Mouse (Mus musculus): ENCODE measurements around the gene Clcnkb.
A peak's percentile ranks its signal among the peaks of the same experiment; 100 is the strongest.

The Clcnkb gene

DNA sequence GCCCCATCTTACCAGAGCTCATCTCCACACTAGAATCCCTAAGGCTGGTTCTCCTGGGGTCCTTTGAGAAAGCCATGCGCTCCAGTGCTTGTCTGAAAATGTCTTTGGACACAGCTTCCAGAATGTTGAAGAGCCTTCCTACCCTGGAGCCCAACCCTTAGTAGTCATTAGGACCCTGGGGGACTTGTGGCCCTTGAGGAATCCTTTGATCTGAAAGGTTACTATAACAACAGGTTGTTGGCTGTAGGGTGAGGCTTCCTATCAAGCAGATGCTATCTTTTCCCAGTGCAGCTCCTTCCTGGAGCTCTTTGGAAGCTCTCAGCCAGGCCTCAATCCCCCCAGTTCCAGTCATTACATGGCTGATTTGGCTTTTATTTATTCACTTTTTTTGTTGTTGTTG lies 20.2 kb upstream of the Clcnkb start, which contains the start of gene Srarp:
Srarp (minus strand) TSS at position 132 of the 400 bp plus-strand sequence.
- no peak for DNase-seq (ENCODE audit: extremely low read depth, low read depth)

- no peak for DNase-seq (ENCODE audit: extremely low read depth, low read depth)
These were observed 17.4 kb upstream of the Clcnkb start for GRCm38 (mm10) chr4:141433191-141433590.

GRCm38 (mm10) chr4:141432666-141433065 lies 16.9 kb upstream of the Clcnkb start:
- no peak for DNase-seq (ENCODE audit: extremely low read depth, low read depth)

- peak; percentile 45 for DNase-seq (ENCODE audit: extremely low read depth, low read depth)
These were observed 15.2 kb upstream of the Clcnkb start for GRCm38 (mm10) chr4:141430997-141431396.

GRCm38 (mm10) chr4:141429847-141430246 lies 14.0 kb upstream of the Clcnkb start:
- no peak for DNase-seq (ENCODE audit: extremely low read depth, low read depth)

- DNase-seq (ENCODE audit: extremely low read depth, low read depth): no peak
These were observed 13.6 kb upstream of the Clcnkb start for GRCm38 (mm10) chr4:141429381-141429780.

DNA sequence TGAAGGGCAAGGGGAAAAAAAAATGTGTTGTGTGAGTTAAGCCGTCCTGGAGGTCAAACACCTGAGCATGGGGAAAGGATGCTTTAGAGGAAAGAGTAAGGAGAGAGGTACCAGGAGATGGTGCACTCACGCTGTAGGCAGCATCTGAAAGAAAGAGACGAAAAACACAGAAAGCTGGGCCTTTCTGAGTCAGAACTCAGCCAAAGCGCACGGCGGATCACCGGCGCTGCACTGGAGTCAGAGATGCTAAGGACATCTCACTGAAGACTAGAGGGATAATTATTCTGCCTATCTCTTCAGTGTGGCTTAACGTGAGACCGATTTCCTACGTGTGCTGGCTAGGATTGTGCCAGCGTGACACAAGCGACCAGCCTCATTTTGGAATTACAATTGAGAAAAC lies 12.1 kb upstream of the Clcnkb start:
- no peak for DNase-seq (ENCODE audit: extremely low read depth, low read depth)

DNA sequence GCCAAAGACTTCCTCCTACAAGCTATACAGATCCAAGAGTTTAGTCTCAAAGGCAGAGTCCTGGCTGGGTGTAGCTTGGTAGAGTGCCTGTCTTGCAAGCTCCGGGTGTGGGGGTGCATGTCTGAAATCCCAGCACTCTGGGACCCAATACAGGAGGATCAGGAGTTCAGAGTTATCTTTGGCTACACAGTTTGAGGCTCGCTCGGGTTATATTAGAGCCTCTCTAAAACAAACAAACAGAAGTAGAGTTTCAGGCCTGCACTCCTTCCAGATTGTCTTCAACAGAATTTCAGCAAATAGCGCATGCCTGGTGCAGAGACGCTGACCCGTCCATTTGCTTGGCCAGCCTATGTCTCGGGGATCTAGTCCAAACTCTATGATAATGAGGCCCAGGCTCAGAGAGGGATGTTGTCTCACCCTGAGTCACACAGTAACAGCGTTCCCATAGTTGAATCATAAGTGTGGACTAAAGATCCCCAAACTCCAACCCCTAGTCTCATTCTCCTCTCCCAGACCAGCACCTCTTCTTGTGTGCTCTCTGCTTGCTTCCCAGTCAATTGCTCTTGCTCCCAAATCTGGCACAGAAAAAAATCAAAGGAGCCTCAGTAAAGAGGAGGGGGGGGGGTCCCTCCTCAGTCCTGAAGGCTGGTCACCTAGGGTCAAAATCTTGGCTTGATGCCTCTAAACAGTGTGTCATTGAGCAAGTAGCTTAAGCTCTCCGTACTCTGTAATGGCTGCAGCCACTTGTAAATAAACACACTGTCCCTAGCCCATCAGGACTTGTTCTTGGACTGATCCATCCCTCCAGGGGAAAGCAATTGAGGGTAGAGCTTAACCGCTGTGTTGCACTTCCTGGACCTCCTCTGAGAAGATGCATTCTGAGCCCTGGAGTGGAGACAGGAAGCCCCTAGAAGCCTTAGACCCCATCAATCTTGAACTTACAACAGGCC lies 11.3 kb upstream of the Clcnkb start:
- DNase-seq (ENCODE audit: extremely low read depth, low read depth): no peak

DNA sequence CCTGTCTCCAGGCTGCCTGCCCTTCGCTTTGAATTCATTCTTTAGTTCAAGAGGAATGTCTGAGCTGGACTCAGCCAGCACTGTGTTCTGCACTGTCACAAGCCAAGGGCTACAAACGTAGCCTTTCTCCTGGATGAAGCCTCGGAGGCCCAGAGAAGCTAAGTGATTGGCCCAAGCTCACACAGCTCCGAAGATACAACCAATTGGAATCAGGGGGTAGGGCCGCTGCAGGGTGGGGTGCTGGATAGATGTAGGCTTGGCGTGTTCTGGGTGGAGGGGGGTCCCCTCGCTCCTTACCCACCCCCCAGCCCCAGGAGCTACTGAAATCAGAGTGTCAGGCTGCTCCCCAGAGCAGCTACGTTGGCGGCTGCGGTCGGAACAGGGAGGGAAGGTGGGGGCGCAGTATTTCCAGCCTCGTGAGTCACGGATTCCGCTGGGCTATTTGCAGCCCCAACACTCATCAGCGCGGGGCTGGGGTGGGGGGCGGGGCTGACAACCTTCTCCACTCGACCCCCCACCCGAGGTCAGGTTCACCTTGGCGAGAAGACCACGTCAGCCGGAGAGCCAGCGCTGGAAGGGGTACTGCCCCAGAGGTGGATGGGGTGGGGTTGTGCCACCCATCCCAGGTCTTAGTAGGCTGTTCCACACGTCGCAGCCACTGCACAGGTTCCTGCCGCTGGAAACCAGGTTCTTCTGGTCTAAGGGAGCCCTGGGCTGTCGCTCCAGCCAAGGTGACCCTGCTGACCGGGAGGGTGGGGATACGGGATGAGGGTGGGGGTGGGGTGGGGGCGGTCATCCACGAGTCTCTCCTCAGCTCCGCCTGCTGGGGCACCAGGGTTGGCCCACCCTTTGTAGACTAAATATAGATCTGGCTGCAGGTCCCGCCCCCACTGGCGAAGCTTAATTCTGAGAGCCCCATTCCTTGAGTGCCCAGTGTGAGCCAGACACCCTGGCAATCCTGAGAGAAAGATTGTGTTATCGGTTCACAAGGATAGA lies 10.0 kb upstream of the Clcnkb start:
- DNase-seq (ENCODE audit: extremely low read depth, low read depth): no peak

GRCm38 (mm10) chr4:141423691-141424431 lies 8.0 kb upstream of the Clcnkb start:
- DNase-seq (ENCODE audit: extremely low read depth, low read depth): no peak

DNA sequence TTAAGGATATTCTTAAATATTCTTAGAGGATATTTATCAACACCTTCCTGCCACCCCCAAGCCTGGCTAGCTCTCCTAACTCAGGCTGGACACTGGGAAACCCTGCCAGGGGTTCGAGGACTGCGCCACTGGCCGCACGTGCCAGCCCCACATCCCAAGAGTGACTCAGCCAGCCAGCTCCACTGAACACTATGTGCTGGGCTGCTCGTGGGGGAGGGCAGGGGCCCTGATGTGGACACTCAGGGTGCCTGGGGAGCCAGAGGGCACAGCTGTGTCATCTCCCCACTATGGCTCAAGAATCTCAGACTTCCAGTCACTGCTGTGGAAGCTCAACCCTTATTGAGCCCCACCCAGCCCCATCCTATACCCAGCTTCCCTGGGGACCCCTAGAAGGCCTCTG lies 7.5 kb upstream of the Clcnkb start:
- no peak for DNase-seq (ENCODE audit: extremely low read depth, low read depth)

DNA sequence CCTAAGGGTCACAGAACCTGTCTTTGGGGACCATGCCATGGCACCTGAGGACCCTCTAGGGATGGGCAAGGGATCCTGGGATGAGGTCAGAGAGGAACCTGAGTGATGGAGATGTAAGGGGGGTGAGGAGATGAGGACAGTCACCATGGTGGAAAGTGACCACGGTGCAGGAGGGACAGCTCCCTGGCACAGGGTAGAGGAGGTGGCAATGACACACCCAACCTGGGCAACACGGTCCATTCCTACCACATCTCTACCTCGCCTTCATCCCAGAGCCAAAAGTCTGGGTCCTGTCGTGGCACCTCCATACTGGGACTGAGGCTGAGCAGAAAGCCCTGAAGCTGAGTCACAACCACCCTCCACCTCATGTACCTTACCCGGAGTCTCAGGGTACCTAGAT lies 7.0 kb upstream of the Clcnkb start:
- no peak for DNase-seq (ENCODE audit: extremely low read depth, low read depth)

GRCm38 (mm10) chr4:141421423-141421822 lies 5.6 kb upstream of the Clcnkb start:
- no peak for DNase-seq (ENCODE audit: extremely low read depth, low read depth)

- no peak for DNase-seq (ENCODE audit: extremely low read depth, low read depth)
These were observed 5.1 kb upstream of the Clcnkb start for GRCm38 (mm10) chr4:141420886-141421285.

DNA sequence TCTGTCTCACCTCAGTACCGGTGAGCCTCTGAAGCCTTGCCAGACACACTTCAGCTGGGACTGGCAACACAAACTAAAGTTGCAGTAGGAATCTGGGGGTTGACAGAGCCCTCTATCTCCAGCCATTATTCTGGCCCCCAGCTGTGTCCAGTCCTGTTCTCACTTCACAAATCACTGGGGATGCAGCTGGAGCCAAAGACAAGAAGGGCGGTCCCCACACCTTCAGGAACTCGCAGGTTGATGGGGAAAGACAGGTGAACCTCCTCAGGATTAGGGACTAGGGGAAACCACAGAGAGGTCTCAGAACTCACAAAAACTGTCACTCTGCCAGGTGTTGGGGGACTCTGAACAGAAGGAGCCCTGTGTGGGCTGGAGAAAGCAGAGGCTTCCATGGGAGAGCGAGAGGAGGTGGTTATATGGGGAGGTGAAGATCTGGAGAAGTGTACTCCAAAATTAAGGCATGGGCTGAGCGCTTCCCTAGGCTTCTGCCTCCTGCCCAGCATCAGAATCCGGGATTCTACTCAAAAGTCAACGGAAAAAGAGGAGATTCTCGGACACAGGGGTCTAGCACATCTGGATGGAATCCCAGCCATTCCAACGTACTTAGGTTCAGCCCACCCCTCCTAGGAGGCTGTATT lies 4.5 kb upstream of the Clcnkb start, which contains the start of gene Hspb7:
Hspb7 (plus strand) TSS at position 588 of the 638 bp plus-strand sequence.
- DNase-seq (ENCODE audit: extremely low read depth, low read depth): no peak

GRCm38 (mm10) chr4:141419398-141420191 lies 3.8 kb upstream of the Clcnkb start:
- no peak for DNase-seq (ENCODE audit: extremely low read depth, low read depth)

- DNase-seq (ENCODE audit: extremely low read depth, low read depth): no peak
These were observed 4.3 kb downstream of the Clcnkb start for GRCm38 (mm10) chr4:141411430-141411992.

- no peak for DNase-seq (ENCODE audit: extremely low read depth, low read depth)
These were observed 7.2 kb downstream of the Clcnkb start for GRCm38 (mm10) chr4:141408577-141408976.

Measured in MEL-GATA-1-ER (cell line).